Mouse (Mus musculus) limb, embryonic 10.5 days (tissue): ENCODE measurements around the gene Cep350. TPM values are rescaled to one million over a fixed set of nuclear protein-coding genes. Genes with fewer than 3 reads are reported as not detected.

Experiments used
- DNase-seq: peaks from one replicate; pipeline ENCODE4 v3.0.0-alpha.2; 2017; ENCODE audit warnings: low spot score
- H3K27ac ChIP-seq: fragments of 300-500 bp; sonication (generic); 2 replicates; pipeline ENCODE4 v1.5.1; 2016; ENCODE audit warnings: mild to moderate bottlenecking
- H3K27me3 ChIP-seq: fragments of 300-500 bp; sonication (generic); 2 replicates; pipeline ENCODE4 v1.6.1; 2016; ENCODE audit warnings: low read depth, mild to moderate bottlenecking; ENCODE audit not compliant: poor library complexity, severe bottlenecking
- H3K36me3 ChIP-seq: fragments of 300-500 bp; sonication (generic); 2 replicates; pipeline ENCODE4 v1.6.1; 2016; ENCODE audit warnings: mild to moderate bottlenecking, moderate library complexity
- H3K4me1 ChIP-seq: fragments of 300-500 bp; sonication (generic); 2 replicates; pipeline ENCODE4 v1.6.1; 2016
- H3K4me3 ChIP-seq: fragments of 300-500 bp; sonication (generic); 2 replicates; pipeline ENCODE4 v1.5.1; 2016; ENCODE audit warnings: mild to moderate bottlenecking, moderate library complexity
- H3K9me3 ChIP-seq: fragments of 300-500 bp; sonication (generic); replicated peaks from 2 replicates; pipeline ENCODE4 v1.6.1; 2016; ENCODE audit warnings: mild to moderate bottlenecking
- WGBS: fragments of 180-500 bp; shearing (Covaris S2); methylation state at CpG from one replicate; pipeline ENCODE4 v1.1.7; 2016; 5-methylcytosine and 5-hydroxymethylcytosine counted together
- polyA plus RNA-seq: library from polyadenylated mRNA; unstranded; fragments of >200 nt; fragmentation: Nextera tagmentation; extraction: Ambion mirVana; gene quantifications from 2 replicates; pipeline ENCODE4 v1.2.1, GENCODE M21; 2016

Gene Cep350
- 4.8 and 6.9 TPM in 2 replicates for polyA plus RNA-seq

GRCm38 (mm10) chr1:155973068-155973718 lies at the start of gene Cep350:
Gene Cep350, minus strand, starts transcription at chr1:155973255.
- H3K4me1 ChIP-seq: peaks cover 21% of the 10 kb centered on the region
- DNase-seq: peak; percentile 96
- H3K4me3 ChIP-seq: peak within 1 kb of the TSS; percentile 100
- WGBS: under 1% methylated on average over 52 of the region's 57 CpGs
- H3K27ac ChIP-seq: peak within 1 kb of the TSS; percentile 98
- H3K36me3 ChIP-seq: no peaks in the 10 kb centered on the region
- H3K9me3 ChIP-seq: no peaks in the 10 kb centered on the region
- H3K27me3 ChIP-seq: no peaks in the 10 kb centered on the region

- no peak for DNase-seq
- H3K27me3 ChIP-seq: no peaks in the 10 kb centered on the region
- no peak overlapping the region for H3K27ac ChIP-seq
- H3K4me3 ChIP-seq: no peak overlapping the region
- WGBS: 95% methylated on average over 1 of the region's 1 CpGs
- peaks cover 90% of the 10 kb centered on the region for H3K36me3 ChIP-seq
- H3K9me3 ChIP-seq: no peaks in the 10 kb centered on the region
- no peaks in the 10 kb centered on the region for H3K4me1 ChIP-seq
These were observed 47.3 kb upstream of the Cep350 start for GRCm38 (mm10) chr1:156020402-156020801.

GRCm38 (mm10) chr1:156019800-156020199 lies 46.7 kb upstream of the Cep350 start:
- Histone ChIP-seq H3K27me3 (no peaks in the 10 kb centered on the region), H3K27ac (no peak overlapping the region), H3K9me3 (no peaks in the 10 kb centered on the region), H3K36me3 (peaks cover 91% of the 10 kb centered on the region), H3K4me3 (no peak overlapping the region), H3K4me1 (no peaks in the 10 kb centered on the region)
- 87% methylated on average over 1 of the region's 1 CpGs for WGBS
- no peak for DNase-seq

- Histone ChIP-seq H3K4me1 (no peaks in the 10 kb centered on the region), H3K4me3 (no peak overlapping the region), H3K9me3 (no peaks in the 10 kb centered on the region), H3K36me3 (peaks cover 86% of the 10 kb centered on the region), H3K27me3 (no peaks in the 10 kb centered on the region), H3K27ac (no peak overlapping the region)
- 94% methylated on average over 1 of the region's 1 CpGs for WGBS
- DNase-seq: no peak
These were observed 35.9 kb upstream of the Cep350 start for GRCm38 (mm10) chr1:156009003-156009402.

GRCm38 (mm10) chr1:156005906-156006305 lies 32.9 kb upstream of the Cep350 start:
- WGBS: 93% methylated on average over 11 of the region's 11 CpGs
- Histone ChIP-seq H3K4me3 (no peak overlapping the region), H3K9me3 (no peaks in the 10 kb centered on the region), H3K36me3 (peaks cover 64% of the 10 kb centered on the region), H3K27me3 (no peaks in the 10 kb centered on the region), H3K4me1 (no peaks in the 10 kb centered on the region), H3K27ac (no peak overlapping the region)
- DNase-seq: no peak

- Histone ChIP-seq H3K27me3 (no peaks in the 10 kb centered on the region), H3K9me3 (no peaks in the 10 kb centered on the region), H3K27ac (no peak overlapping the region), H3K4me3 (no peak overlapping the region), H3K4me1 (no peaks in the 10 kb centered on the region), H3K36me3 (peaks cover 43% of the 10 kb centered on the region)
- 93% methylated on average over 7 of the region's 7 CpGs for WGBS
- no peak for DNase-seq
These were observed 30.3 kb upstream of the Cep350 start for GRCm38 (mm10) chr1:156003201-156003935.

GRCm38 (mm10) chr1:156002366-156002765 lies 29.3 kb upstream of the Cep350 start:
- no peaks in the 10 kb centered on the region for H3K4me1 ChIP-seq
- no peaks in the 10 kb centered on the region for H3K27me3 ChIP-seq
- no peak overlapping the region for H3K27ac ChIP-seq
- no peak for DNase-seq
- no peak overlapping the region for H3K4me3 ChIP-seq
- peaks cover 36% of the 10 kb centered on the region for H3K36me3 ChIP-seq
- WGBS: 89% methylated on average over 8 of the region's 8 CpGs
- no peaks in the 10 kb centered on the region for H3K9me3 ChIP-seq

GRCm38 (mm10) chr1:155995612-155996011 lies 22.6 kb upstream of the Cep350 start:
- no peak overlapping the region for H3K4me3 ChIP-seq
- no peak for DNase-seq
- WGBS: 83% methylated on average over 2 of the region's 2 CpGs
- 0 out of 2 replicates have a peak, but pooled peaks cover 2% of the 10 kb centered on the region for H3K4me1 ChIP-seq
- no peak overlapping the region for H3K27ac ChIP-seq
- H3K9me3 ChIP-seq: no peaks in the 10 kb centered on the region
- H3K27me3 ChIP-seq: no peaks in the 10 kb centered on the region
- H3K36me3 ChIP-seq: no peaks in the 10 kb centered on the region

GRCm38 (mm10) chr1:155994524-155994923 lies 21.5 kb upstream of the Cep350 start:
- no peaks in the 10 kb centered on the region for H3K9me3 ChIP-seq
- H3K27ac ChIP-seq: no peak overlapping the region
- 88% methylated on average over 2 of the region's 2 CpGs for WGBS
- peaks cover 9% of the 10 kb centered on the region; the same call in 1 of the 2 replicates for H3K4me1 ChIP-seq
- no peaks in the 10 kb centered on the region for H3K36me3 ChIP-seq
- no peak for DNase-seq
- H3K4me3 ChIP-seq: no peak overlapping the region
- no peaks in the 10 kb centered on the region for H3K27me3 ChIP-seq

- no peaks in the 10 kb centered on the region for H3K27me3 ChIP-seq
- no peak for DNase-seq
- WGBS: 68% methylated on average over 11 of the region's 11 CpGs
- no peaks in the 10 kb centered on the region for H3K9me3 ChIP-seq
- no peak overlapping the region for H3K4me3 ChIP-seq
- H3K4me1 ChIP-seq: peaks cover 9% of the 10 kb centered on the region; the same call in 1 of the 2 replicates
- H3K36me3 ChIP-seq: no peaks in the 10 kb centered on the region
- H3K27ac ChIP-seq: no peak overlapping the region
These were observed 17.3 kb upstream of the Cep350 start for GRCm38 (mm10) chr1:155990391-155990790.

GRCm38 (mm10) chr1:155989387-155989786 lies 16.3 kb upstream of the Cep350 start:
- Histone ChIP-seq H3K27me3 (no peaks in the 10 kb centered on the region), H3K9me3 (no peaks in the 10 kb centered on the region), H3K36me3 (no peaks in the 10 kb centered on the region), H3K27ac (no peak overlapping the region), H3K4me3 (no peak overlapping the region), H3K4me1 (peaks cover 9% of the 10 kb centered on the region; the same call in 1 of the 2 replicates)
- no peak for DNase-seq
- 36% methylated on average over 2 of the region's 2 CpGs for WGBS

GRCm38 (mm10) chr1:155987625-155988024 lies 14.6 kb upstream of the Cep350 start:
- 89% methylated on average over 2 of the region's 2 CpGs for WGBS
- Histone ChIP-seq H3K9me3 (no peaks in the 10 kb centered on the region), H3K4me3 (no peak overlapping the region), H3K27me3 (no peaks in the 10 kb centered on the region), H3K4me1 (peaks cover 9% of the 10 kb centered on the region; the same call in 1 of the 2 replicates), H3K27ac (no peak overlapping the region), H3K36me3 (no peaks in the 10 kb centered on the region)
- DNase-seq: no peak

GRCm38 (mm10) chr1:155974931-155975330 lies 1.9 kb upstream of the Cep350 start:
- Histone ChIP-seq H3K36me3 (no peaks in the 10 kb centered on the region), H3K27ac (no peak overlapping the region), H3K4me3 (no peak overlapping the region), H3K4me1 (peaks cover 21% of the 10 kb centered on the region), H3K9me3 (no peaks in the 10 kb centered on the region), H3K27me3 (no peaks in the 10 kb centered on the region)
- 73% methylated on average over 2 of the region's 2 CpGs for WGBS
- DNase-seq: no peak
